Mouse (Mus musculus) thymus, postnatal 4 days (tissue): ENCODE results near the gene Ubl7.

Experiments
- DNase-seq: peaks from one replicate; pipeline ENCODE4 v3.0.0; 2021

Ubl7 gene

DNA sequence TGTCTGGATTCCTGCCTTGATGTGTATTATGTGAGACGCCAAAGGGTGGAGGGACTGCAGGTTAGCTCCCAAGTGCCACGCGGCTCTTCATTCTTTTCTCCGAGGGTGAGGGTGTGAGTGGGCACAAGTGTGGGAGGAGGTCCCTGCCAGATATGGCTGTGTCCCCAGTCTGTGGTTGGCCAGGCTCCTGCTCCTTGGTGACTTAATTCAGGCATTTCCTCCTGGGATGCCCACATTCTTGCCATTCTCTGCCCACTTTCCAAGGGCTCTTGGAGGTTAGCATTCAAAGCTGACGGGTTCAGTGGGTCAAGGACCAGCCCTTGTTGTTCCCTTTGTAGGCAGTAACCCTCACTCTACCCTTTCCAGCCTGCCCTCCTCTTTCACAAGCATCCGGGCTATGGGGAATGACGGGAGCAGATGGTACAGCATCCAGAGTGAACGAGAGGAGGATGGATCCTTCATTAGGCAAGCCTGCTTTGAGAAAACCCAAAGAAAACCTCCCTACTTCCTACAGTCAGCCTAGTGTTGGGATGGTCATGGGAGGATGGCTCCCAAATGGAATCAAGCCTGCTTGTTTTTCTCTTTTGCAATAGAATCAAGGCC, 38.4 kb downstream of the Ubl7 start:
- no peak for DNase-seq

DNA sequence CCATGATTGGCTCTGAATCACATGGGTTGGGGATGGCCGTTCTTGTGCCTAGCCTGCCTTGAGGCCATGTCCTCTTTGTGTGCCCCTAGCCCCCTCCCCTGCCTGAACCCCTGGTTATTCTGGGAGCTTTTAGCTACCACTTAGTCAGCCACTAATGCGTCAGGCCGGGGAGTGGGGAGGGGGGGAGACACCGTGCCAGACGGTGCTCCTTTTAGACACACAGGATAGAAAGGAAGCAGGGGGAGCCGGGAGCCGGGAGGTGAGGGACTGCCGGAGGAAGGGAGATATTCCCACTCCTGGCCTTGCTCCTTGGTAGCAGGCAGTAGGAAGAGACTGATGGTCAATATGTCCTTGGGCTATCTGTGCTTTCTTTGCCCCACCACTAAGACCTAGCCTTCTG, 39.1 kb downstream of the Ubl7 start:
- DNase-seq = no peak

GRCm38 (mm10) chr9:57950519-57950918, 39.7 kb downstream of the Ubl7 start:
- no peak for DNase-seq

DNA sequence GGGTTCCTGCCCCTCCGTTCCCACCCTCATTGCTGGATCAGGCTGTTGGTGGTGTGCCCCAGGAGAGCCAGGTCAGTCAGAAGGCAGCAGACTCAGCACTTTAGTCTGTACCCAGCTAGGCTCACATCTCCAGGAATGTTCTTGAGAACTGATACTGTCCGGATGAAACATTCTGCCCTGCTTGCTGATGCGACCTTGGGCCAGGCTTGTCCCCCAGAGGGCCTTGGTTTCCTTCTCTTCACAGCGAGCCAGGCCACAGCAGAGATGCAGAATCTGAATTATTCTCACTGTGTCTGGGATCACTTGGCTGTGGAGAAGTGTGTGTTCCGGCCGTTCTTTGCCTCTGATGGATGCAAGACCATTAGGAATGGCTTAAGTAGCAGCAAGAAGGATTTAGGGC, 41.2 kb downstream of the Ubl7 start:
- DNase-seq = no peak

- no peak for DNase-seq
Observed at GRCm38 (mm10) chr9:57954962-57955744, 44.4 kb downstream of the Ubl7 start.

- DNase-seq = no peak
Observed at GRCm38 (mm10) chr9:57955764-57956163, 45.0 kb downstream of the Ubl7 start.

DNA sequence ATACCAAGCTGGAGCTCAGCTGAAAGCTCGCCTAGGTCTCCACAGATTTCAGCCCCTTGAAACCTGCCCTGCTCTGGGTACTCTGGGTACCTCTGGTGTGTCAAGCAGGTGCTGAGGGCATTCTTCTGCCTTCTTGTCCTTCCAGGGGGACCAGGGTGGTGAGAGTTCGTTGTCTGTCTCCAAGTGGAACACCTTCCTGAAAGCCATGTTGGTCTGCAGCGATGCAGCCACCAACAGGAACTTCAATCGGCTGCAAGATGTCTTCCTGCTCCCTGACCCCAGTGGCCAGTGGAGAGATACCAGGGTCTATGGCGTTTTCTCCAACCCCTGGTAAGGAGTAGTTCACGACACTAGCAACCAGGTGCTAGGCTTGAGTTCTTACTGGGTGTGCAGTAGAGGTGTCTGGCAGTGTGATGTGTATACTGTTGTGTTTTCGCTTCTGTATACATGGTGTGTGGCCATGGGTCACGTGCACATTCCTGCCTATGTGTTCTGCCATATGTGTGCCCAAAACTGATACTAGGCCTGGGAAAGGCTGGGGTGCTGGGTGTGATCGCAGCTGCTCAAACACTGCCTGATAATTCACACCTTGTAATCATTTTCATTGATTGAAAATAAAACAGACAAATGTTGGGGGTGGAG, 45.5 kb downstream of the Ubl7 start:
- peak; percentile 53 for DNase-seq

- DNase-seq = peak; percentile 64
Observed at GRCm38 (mm10) chr9:57956838-57957236, 46.1 kb downstream of the Ubl7 start.

DNA sequence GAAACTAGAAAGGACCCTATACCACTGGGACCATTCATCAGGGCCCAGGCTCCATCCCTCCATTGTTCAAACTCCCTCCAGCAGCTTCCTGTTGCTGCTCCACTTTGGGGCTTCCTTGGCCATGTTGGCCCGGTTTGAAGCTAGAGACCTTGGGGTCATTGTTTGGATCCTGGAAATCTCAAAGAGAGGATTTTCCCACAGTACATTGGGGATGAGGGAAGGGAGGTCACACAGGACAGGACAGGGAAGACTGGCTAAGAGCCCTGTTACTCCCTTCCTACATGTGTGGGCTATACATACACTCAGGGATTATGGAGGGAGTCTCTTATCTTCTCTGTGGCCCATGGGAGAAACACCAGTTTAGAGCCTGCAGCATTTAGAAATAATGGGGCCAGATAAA, 47.8 kb downstream of the Ubl7 start:
- DNase-seq = no peak

- DNase-seq = no peak
Observed at GRCm38 (mm10) chr9:57959399-57959798, 48.6 kb downstream of the Ubl7 start.

- DNase-seq = no peak
Observed at GRCm38 (mm10) chr9:57959886-57960866, 49.4 kb downstream of the Ubl7 start.

- no peak for DNase-seq
Observed at GRCm38 (mm10) chr9:57961226-57961625, 50.4 kb downstream of the Ubl7 start.

GRCm38 (mm10) chr9:57961863-57962778, 51.3 kb downstream of the Ubl7 start:
- no peak for DNase-seq

- DNase-seq = no peak
Observed at GRCm38 (mm10) chr9:57963249-57963997, 52.6 kb downstream of the Ubl7 start.

GRCm38 (mm10) chr9:57963998-57964395, 53.2 kb downstream of the Ubl7 start:
- DNase-seq = no peak

DNA sequence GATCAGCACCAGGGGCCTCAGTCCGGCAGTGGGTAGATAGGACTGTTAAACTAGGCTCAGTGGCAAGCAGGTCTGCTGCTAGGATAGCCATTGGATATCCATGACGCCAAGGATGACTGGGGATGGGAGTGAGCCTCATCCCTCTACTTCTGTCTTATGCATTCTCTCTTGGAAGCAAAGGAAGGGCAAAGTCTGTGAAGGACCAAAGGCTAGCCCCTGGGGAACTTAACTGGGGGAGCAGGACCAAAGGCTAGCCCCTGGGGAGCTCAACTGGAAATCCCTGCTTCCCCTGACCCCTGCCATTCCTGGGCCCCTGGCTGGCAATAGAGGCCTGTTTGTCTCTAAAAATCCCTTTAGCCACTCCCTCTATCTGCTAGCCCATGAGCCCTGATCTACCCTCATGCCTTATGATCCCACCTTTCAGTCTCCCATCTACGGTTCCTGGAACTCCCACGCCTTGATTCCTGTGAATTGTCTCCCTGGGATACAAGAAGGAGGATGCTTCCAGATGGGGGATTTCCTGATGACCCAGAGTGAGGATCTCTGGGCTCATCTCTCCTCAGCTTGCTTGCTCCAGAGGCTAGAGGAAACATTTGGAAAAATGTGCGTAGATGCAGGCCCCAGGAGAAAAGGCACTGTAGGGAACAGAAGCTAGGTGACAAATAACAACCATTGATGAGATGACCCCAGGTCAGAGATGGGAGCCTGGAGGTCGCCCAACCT, 53.9 kb downstream of the Ubl7 start:
- no peak for DNase-seq

GRCm38 (mm10) chr9:57965281-57966185, 54.8 kb downstream of the Ubl7 start:
- DNase-seq = no peak

GRCm38 (mm10) chr9:57967237-57967960, 56.6 kb downstream of the Ubl7 start:
- no peak for DNase-seq
